Mouse (Mus musculus) forebrain, embryonic 11.5 days (tissue): ENCODE data around the gene Irak2. TPM values are rescaled to one million over a fixed set of nuclear protein-coding genes. Genes with fewer than 3 reads are reported as not detected.

Source experiments
- ATAC-seq: fragments of 200-750 bp; cut with Nextera tagmentation; replicated peaks from 2 replicates; pipeline ENCODE4 v1.8.0; 2017; ENCODE audit warnings: moderate TSS enrichment; ENCODE audit not compliant: low FRiP score
- DNase-seq: peaks from one replicate; pipeline ENCODE4 v3.0.0-alpha.2; 2017; ENCODE audit warnings: low spot score
- H3K27ac ChIP-seq: fragments of 300-500 bp; sonication (generic); 2 replicates; pipeline ENCODE4 v1.5.1; 2014; ENCODE audit warnings: low read depth, low read length
- H3K27me3 ChIP-seq: fragments of 300-500 bp; sonication (generic); 2 replicates; pipeline ENCODE4 v1.6.1; 2014; ENCODE audit warnings: mild to moderate bottlenecking, low read length, mixed read lengths; ENCODE audit not compliant: control insufficient read depth, insufficient read depth
- H3K36me3 ChIP-seq: fragments of 300-500 bp; sonication (generic); 2 replicates; pipeline ENCODE4 v1.6.1; 2014; ENCODE audit warnings: mild to moderate bottlenecking, low read length, moderate library complexity, mixed read lengths; ENCODE audit not compliant: control insufficient read depth, insufficient read depth
- H3K4me1 ChIP-seq: fragments of 300-500 bp; sonication (generic); replicated peaks from 2 replicates; pipeline ENCODE4 v1.6.1; 2014; ENCODE audit warnings: low read length, mixed read lengths; ENCODE audit not compliant: control insufficient read depth, insufficient read depth
- H3K4me2 ChIP-seq: fragments of 300-500 bp; sonication (generic); 2 replicates; pipeline ENCODE4 v1.6.1; 2014; ENCODE audit warnings: low read depth, mild to moderate bottlenecking, low read length, moderate library complexity, mixed read lengths; ENCODE audit not compliant: severe bottlenecking
- H3K4me3 ChIP-seq: fragments of 300-500 bp; sonication (generic); 2 replicates; pipeline ENCODE4 v1.5.1; 2014; ENCODE audit warnings: low read depth, low read length
- H3K9ac ChIP-seq: fragments of 300-500 bp; sonication (generic); 2 replicates; pipeline ENCODE4 v1.6.1; 2014; ENCODE audit warnings: low read length
- H3K9me3 ChIP-seq: fragments of 300-500 bp; sonication (generic); 2 replicates; pipeline ENCODE4 v1.6.1; 2016; ENCODE audit warnings: low read length, mixed read lengths; ENCODE audit not compliant: control insufficient read depth
- WGBS: fragments of 180-500 bp; shearing (Covaris S2); extraction: QIAGEN DNeasy Blood & Tissue Kit; methylation state at CpG from one replicate; pipeline ENCODE4 v1.1.7; 2014; 5-methylcytosine and 5-hydroxymethylcytosine counted together
- polyA plus RNA-seq: library from polyadenylated mRNA; unstranded; fragments of >200 nt; fragmentation: Nextera tagmentation; extraction: Ambion mirVana; gene quantifications from 2 replicates; pipeline ENCODE4 v1.2.1, GENCODE M21; 2014

Gene Irak2
- polyA plus RNA-seq, 1 experiment from 2014 or later, result 1.6 TPM

- DNase-seq (no peak), ATAC-seq (no peak)
- H3K4me1 ChIP-seq, result no peaks in the 10 kb centered on the region
- WGBS, result 64% methylated on average over 3 of the region's 3 CpGs
- no peaks in the 10 kb centered on the region for H3K36me3 ChIP-seq
- H3K4me2 ChIP-seq, result no peak overlapping the region
- no peaks in the 10 kb centered on the region for H3K27me3 ChIP-seq
- no peak overlapping the region for H3K27ac ChIP-seq
- no peak overlapping the region for H3K4me3 ChIP-seq
- H3K9ac ChIP-seq, result no peak overlapping the region
- H3K9me3 ChIP-seq, result no peaks in the 10 kb centered on the region
Measured at GRCm38 (mm10) chr6:113658226-113658625, 20.0 kb downstream of the Irak2 start.

- no peak overlapping the region for H3K4me2 ChIP-seq
- H3K9me3 ChIP-seq, result no peaks in the 10 kb centered on the region
- H3K9ac ChIP-seq, result no peak overlapping the region
- ATAC-seq (no peak), DNase-seq (no peak)
- no peak overlapping the region for H3K27ac ChIP-seq
- no peaks in the 10 kb centered on the region for H3K36me3 ChIP-seq
- WGBS, result 83% methylated on average over 8 of the region's 8 CpGs
- no peak overlapping the region for H3K4me3 ChIP-seq
- H3K27me3 ChIP-seq, result no peaks in the 10 kb centered on the region
- no peaks in the 10 kb centered on the region for H3K4me1 ChIP-seq
Measured at GRCm38 (mm10) chr6:113659648-113660491, 21.6 kb downstream of the Irak2 start.

- WGBS, result 75% methylated on average over 14 of the region's 14 CpGs
- no peak for DNase-seq
- Histone ChIP-seq H3K36me3 (no peaks in the 10 kb centered on the region), H3K4me1 (no peaks in the 10 kb centered on the region), H3K27me3 (no peaks in the 10 kb centered on the region), H3K4me2 (no peak overlapping the region), H3K4me3 (no peak overlapping the region), H3K27ac (no peak overlapping the region), H3K9me3 (no peaks in the 10 kb centered on the region), H3K9ac (no peak overlapping the region)
- ATAC-seq, result no peak
Measured at GRCm38 (mm10) chr6:113660492-113661352, 22.5 kb downstream of the Irak2 start.

- no peak overlapping the region for H3K9ac ChIP-seq
- H3K9me3 ChIP-seq, result no peaks in the 10 kb centered on the region
- no peak overlapping the region for H3K4me3 ChIP-seq
- no peaks in the 10 kb centered on the region for H3K36me3 ChIP-seq
- ATAC-seq (no peak), DNase-seq (no peak)
- H3K4me2 ChIP-seq, result no peak overlapping the region
- WGBS, result 65% methylated on average over 12 of the region's 12 CpGs
- H3K27me3 ChIP-seq, result no peaks in the 10 kb centered on the region
- no peak overlapping the region for H3K27ac ChIP-seq
- H3K4me1 ChIP-seq, result no peaks in the 10 kb centered on the region
Measured at GRCm38 (mm10) chr6:113661353-113662241, 23.3 kb downstream of the Irak2 start.

GRCm38 (mm10) chr6:113662964-113663700 is 24.9 kb downstream of the Irak2 start:
- no peak for ATAC-seq

GRCm38 (mm10) chr6:113664305-113664704 is 26.0 kb downstream of the Irak2 start:
- Histone ChIP-seq H3K4me1 (peaks cover 5% of the 10 kb centered on the region; the same call in 1 of the 2 replicates), H3K9me3 (no peaks in the 10 kb centered on the region), H3K4me3 (no peak overlapping the region), H3K36me3 (no peaks in the 10 kb centered on the region), H3K27me3 (no peaks in the 10 kb centered on the region), H3K9ac (no peak overlapping the region), H3K4me2 (no peak overlapping the region), H3K27ac (no peak overlapping the region)
- DNase-seq (no peak), ATAC-seq (no peak)
- 90% methylated on average over 7 of the region's 7 CpGs for WGBS

More at GRCm38 (mm10) chr6:113662964-113663700, 24.9 kb downstream of the Irak2 start:
- H3K27me3 ChIP-seq, result no peaks in the 10 kb centered on the region
- no peak overlapping the region for H3K27ac ChIP-seq
- DNase-seq, result no peak
- no peaks in the 10 kb centered on the region for H3K36me3 ChIP-seq
- H3K9ac ChIP-seq, result no peak overlapping the region
- WGBS, result 96% methylated on average over 8 of the region's 8 CpGs
- no peaks in the 10 kb centered on the region for H3K4me1 ChIP-seq
- H3K4me2 ChIP-seq, result no peak overlapping the region
- no peak overlapping the region for H3K4me3 ChIP-seq
- H3K9me3 ChIP-seq, result no peaks in the 10 kb centered on the region

- H3K36me3 ChIP-seq, result no peaks in the 10 kb centered on the region
- no peak overlapping the region for H3K27ac ChIP-seq
- H3K27me3 ChIP-seq, result no peaks in the 10 kb centered on the region
- no peak overlapping the region for H3K4me2 ChIP-seq
- WGBS, result 60% methylated on average over 8 of the region's 8 CpGs
- H3K4me3 ChIP-seq, result no peak overlapping the region
- H3K4me1 ChIP-seq, result peaks cover 5% of the 10 kb centered on the region; the same call in 1 of the 2 replicates
- no peak overlapping the region for H3K9ac ChIP-seq
- DNase-seq (no peak), ATAC-seq (no peak)
- no peaks in the 10 kb centered on the region for H3K9me3 ChIP-seq
Measured at GRCm38 (mm10) chr6:113667611-113668122, 29.4 kb downstream of the Irak2 start.
